Comparison of ENCODE assay signal across 8 mouse cellular contexts in genomic region chr16:29734738-29735250, GRCm38 (mm10).
DNase-seq lines count a peak whose midpoint lies in the region; ATAC-seq and TF ChIP-seq lines count a peak whose summit lies in the region.

No protein-coding gene starts in this region.

- peak overlapping the region; percentile 68 for H3K27ac ChIP-seq in gastrocnemius, adult 2 months
- peak overlapping the region; percentile 85 for H3K27ac ChIP-seq in embryonic facial prominence, embryonic 12.5 days
- H3K27ac ChIP-seq in heart, postnatal 0 days (ENCODE audit: low read depth), result peak overlapping the region; percentile 72
- peak overlapping the region; percentile 75 for H3K27ac ChIP-seq in kidney, postnatal 0 days

- under 1% methylated on average over 12 of the region's 12 CpGs for WGBS in embryonic facial prominence, embryonic 12.5 days
- 9% methylated on average over 11 of the region's 12 CpGs for WGBS in heart, postnatal 0 days
- 6% methylated on average over 12 of the region's 12 CpGs for WGBS in kidney, postnatal 0 days

- intact Hi-C loops in gastrocnemius, adult 2 months (cut with DNase I), result loop anchor here (1.0 to 5.0 kb wide), 5 partner anchors 78 to 454 kb away; no protein-coding TSS in a partner anchor

- H3K4me3 ChIP-seq in gastrocnemius, adult 2 months, result peak overlapping the region; percentile 38
- no peak overlapping the region for H3K4me3 ChIP-seq in embryonic facial prominence, embryonic 12.5 days
- H3K4me3 ChIP-seq in heart, postnatal 0 days (ENCODE audit: low read depth, low read length), result peak overlapping the region; percentile 19; the same call in 1 of the 2 replicates
- H3K4me3 ChIP-seq in kidney, postnatal 0 days (replicated peaks; ENCODE audit: low read depth, low read length), result no peak overlapping the region

- peak overlapping the region; percentile 32 for H3K4me2 ChIP-seq in embryonic facial prominence, embryonic 12.5 days (replicated peaks)
- peak overlapping the region; percentile 54 for H3K4me2 ChIP-seq in heart, postnatal 0 days (ENCODE audit: low read depth, low read length)
- H3K4me2 ChIP-seq in kidney, postnatal 0 days (ENCODE audit: low read length), result peak overlapping the region; percentile 37

- H3K36me3 ChIP-seq in embryonic facial prominence, embryonic 12.5 days, result no peaks in the 10 kb centered on the region
- no peaks in the 10 kb centered on the region for H3K36me3 ChIP-seq in heart, postnatal 0 days (replicated peaks; ENCODE audit: control insufficient read depth, insufficient read depth, low read length)
- no peaks in the 10 kb centered on the region for H3K36me3 ChIP-seq in kidney, postnatal 0 days (ENCODE audit: insufficient read depth, low read length)

- peaks cover 45% of the 10 kb centered on the region for H3K4me1 ChIP-seq in embryonic facial prominence, embryonic 12.5 days
- peaks cover 8% of the 10 kb centered on the region for H3K4me1 ChIP-seq in heart, postnatal 0 days (ENCODE audit: control insufficient read depth, insufficient read depth)
- peaks cover 17% of the 10 kb centered on the region for H3K4me1 ChIP-seq in kidney, postnatal 0 days (replicated peaks; ENCODE audit: insufficient read depth, low read length)

- H3K9ac ChIP-seq in embryonic facial prominence, embryonic 12.5 days, result no peak overlapping the region
- H3K9ac ChIP-seq in heart, postnatal 0 days (replicated peaks; ENCODE audit: low read depth, low read length), result no peak overlapping the region
- H3K9ac ChIP-seq in kidney, postnatal 0 days (ENCODE audit: low read depth, low read length), result 0 out of 2 replicates have a peak overlapping the region, but pooled peaks have one; percentile 27

- peak; percentile 41 for DNase-seq in gastrocnemius, adult 2 months
- no peak for DNase-seq in gastrocnemius, postnatal 10 days
- peak; percentile 73 for DNase-seq in heart, postnatal 0 days (ENCODE audit: low spot score)
- peak; percentile 83 for DNase-seq in kidney, postnatal 0 days (ENCODE audit: low spot score)
- DNase-seq in lung, postnatal 4 days, result peak; percentile 67 to 78
- no peak for DNase-seq in adrenal gland, adult 8-10 months

- peak; percentile 34; the same call in 1 of the 2 replicates for TF ChIP-seq EP300 in heart, postnatal 0 days (IDR thresholded peaks at IDR 0.05; ENCODE audit: low read depth)

- ATAC-seq in embryonic facial prominence, embryonic 12.5 days (ENCODE audit: insufficient number of reproducible peaks, insufficient read depth, low FRiP score, low TSS enrichment), result peak; percentile 80
- ATAC-seq in heart, postnatal 0 days (ENCODE audit: insufficient read depth, low read depth), result peak; percentile 70
- peak; percentile 51; the same call in 1 of the 2 replicates for ATAC-seq in kidney, postnatal 0 days (replicated peaks; ENCODE audit: low FRiP score, low read depth)
- no peak for ATAC-seq in activated CD4-positive, CD25-positive, alpha-beta regulatory T cell, adult 4 months

- H3K27me3 ChIP-seq in embryonic facial prominence, embryonic 12.5 days, result peaks cover 7% of the 10 kb centered on the region; the same call in 1 of the 2 replicates
- peaks cover 19% of the 10 kb centered on the region for H3K27me3 ChIP-seq in heart, postnatal 0 days (ENCODE audit: control insufficient read depth, insufficient read depth, low read length)
- 0 out of 2 replicates have a peak, but pooled peaks cover 3% of the 10 kb centered on the region for H3K27me3 ChIP-seq in kidney, postnatal 0 days (ENCODE audit: insufficient read depth, low read length)

- no peaks in the 10 kb centered on the region for H3K9me3 ChIP-seq in embryonic facial prominence, embryonic 12.5 days
- no peaks in the 10 kb centered on the region for H3K9me3 ChIP-seq in heart, postnatal 0 days (replicated peaks; ENCODE audit: control insufficient read depth, low read length)
- no peaks in the 10 kb centered on the region for H3K9me3 ChIP-seq in kidney, postnatal 0 days (replicated peaks; ENCODE audit: low read length)

- no peak for TF ChIP-seq CTCF in gastrocnemius, adult 2 months (IDR thresholded peaks at IDR 0.05)
- no peak for TF ChIP-seq CTCF in heart, postnatal 0 days (IDR thresholded peaks at IDR 0.05; ENCODE audit: low read depth)
- TF ChIP-seq CTCF in kidney, postnatal 0 days (IDR thresholded peaks at IDR 0.05; ENCODE audit: low read depth), result no peak

Comparison
In these comparisons a context has a peak if more than half of its experiments do, and no peak if none do; other contexts are left out.
1. DNase-seq: peak in gastrocnemius, adult 2 months (single experiment), heart, postnatal 0 days (single experiment), kidney, postnatal 0 days (single experiment) and lung, postnatal 4 days (2 of 2); none in gastrocnemius, postnatal 10 days (single experiment) and adrenal gland, adult 8-10 months (single experiment).
2. H3K4me3 ChIP-seq: peak in gastrocnemius, adult 2 months (single experiment) and heart, postnatal 0 days (single experiment); none in embryonic facial prominence, embryonic 12.5 days (single experiment) and kidney, postnatal 0 days (single experiment).
3. Peak in every context shown above with its lines, with median percentiles within 50 percentile points of each other: H3K27ac ChIP-seq and H3K4me2 ChIP-seq.